Mouse (Mus musculus) layer of hippocampus, postnatal 14 days (tissue): ENCODE data around the gene H2afy. TPM values are rescaled to one million over a fixed set of nuclear protein-coding genes. Genes with fewer than 3 reads are reported as not detected.

Experiments
- total RNA-seq, 2 experiments: library from RNA; stranded (reverse); gene quantifications; 2 replicates each; pipeline ENCODE4 v1.2.3; 2021

The H2afy gene
- total RNA-seq, 2 experiments from 2014 or later = 127 to 133 TPM

Other genes starting within 250 kb of the H2afy start
- gene Tifab, start 42.5 kb upstream of the H2afy start, total RNA-seq = 1 to 10 TPM; 1.7 to 1.8 TPM
- not detected for gene Neurog1, start 115.8 kb upstream of the H2afy start, total RNA-seq
- gene Cxcl14, start 160.2 kb upstream of the H2afy start, total RNA-seq = 100 to 1,000 TPM in 1 of 2 experiments, 10 to 100 TPM in 1; 98.6 to 114 TPM